Mouse (Mus musculus) left cerebral cortex, adult 8-10 months (tissue): ENCODE measurements around the gene Lhx8. TPM values are rescaled to one million over a fixed set of nuclear protein-coding genes. Genes with fewer than 3 reads are reported as not detected.

Experiments used
- DNase-seq, 2 experiments: peaks; one replicate each; pipeline ENCODE4 v3.0.0; 2022; ENCODE audit warnings: low spot score in 2 of 2
- total RNA-seq, 4 experiments: library from RNA; stranded (reverse); gene quantifications; 2 replicates each; pipeline ENCODE4 v1.2.4; 2022

Lhx8 gene
- total RNA-seq, 4 experiments from 2014 or later = 2.5 to 5.8 (median 4.7) TPM

DNA sequence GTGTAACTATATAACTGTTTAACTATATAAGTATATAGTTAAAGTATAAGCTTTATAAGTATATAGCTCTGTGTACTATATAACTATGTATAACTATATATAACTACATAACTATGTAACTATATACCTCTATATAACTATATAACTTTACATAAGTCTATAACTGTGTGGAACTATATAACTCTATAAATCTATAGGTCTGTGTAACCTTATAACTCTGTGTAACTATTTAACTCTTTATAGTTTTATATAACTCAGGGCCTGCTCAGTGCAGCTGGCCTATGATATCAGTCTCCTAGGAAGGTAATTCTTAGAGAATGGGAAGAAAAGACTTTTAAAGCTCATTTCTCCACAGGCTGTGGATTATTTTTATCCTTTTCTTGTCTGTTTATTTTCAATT lies 73.1 kb downstream of the Lhx8 start:
- no peak for DNase-seq
